Mouse (Mus musculus) myocyte (in vitro differentiated cells): Measurements from ENCODE around the gene Wnt9a.

Experiments
- CEBPB ChIP-seq: IDR thresholded peaks from 2 replicates; pipeline ENCODE4 v1.6.1; 2011; ENCODE audit warnings: mild to moderate bottlenecking, moderate library complexity; ENCODE audit not compliant: poor library complexity, insufficient read depth, severe bottlenecking
- E2F4 ChIP-seq: IDR thresholded peaks from one replicate; pipeline ENCODE4 v1.6.1; 2011; ENCODE audit warnings: mild to moderate bottlenecking, control low read depth, moderate library complexity; ENCODE audit not compliant: insufficient read depth
- MAX ChIP-seq: IDR thresholded peaks from one replicate; pipeline ENCODE4 v1.6.1; 2011; ENCODE audit warnings: low read depth, mild to moderate bottlenecking, control low read depth
- MYOG ChIP-seq, 3 experiments: IDR thresholded peaks; one replicate each; pipeline ENCODE4 v1.6.1; 2011; ENCODE audit warnings: control low read depth in 2 of 3, low read depth in 2 of 3, mild to moderate bottlenecking in 2 of 3; ENCODE audit not compliant: insufficient read length in 2 of 3, control insufficient read depth in 1 of 3, insufficient read depth in 1 of 3
- POLR2A ChIP-seq: IDR thresholded peaks from one replicate; pipeline ENCODE4 v1.6.1; 2011; ENCODE audit warnings: low read depth, mild to moderate bottlenecking, control low read depth, moderate library complexity; ENCODE audit not compliant: insufficient read length
- POLR2AphosphoS2 ChIP-seq: IDR thresholded peaks from one replicate; pipeline ENCODE4 v1.6.1; 2011; ENCODE audit warnings: low read depth, control low read depth; ENCODE audit not compliant: insufficient read length
- REST ChIP-seq: IDR thresholded peaks from one replicate; pipeline ENCODE4 v1.6.1; 2011; ENCODE audit warnings: mild to moderate bottlenecking, control low read depth, moderate library complexity; ENCODE audit not compliant: insufficient read depth, insufficient read length
- SRF ChIP-seq: IDR thresholded peaks from one replicate; pipeline ENCODE4 v1.6.1; 2011; ENCODE audit warnings: low read depth; ENCODE audit not compliant: control insufficient read depth, insufficient read length
- TCF12 ChIP-seq: IDR thresholded peaks from one replicate; pipeline ENCODE4 v1.6.1; 2011; ENCODE audit warnings: mild to moderate bottlenecking, control low read depth; ENCODE audit not compliant: poor library complexity, insufficient read depth, severe bottlenecking
- TCF3 ChIP-seq: IDR thresholded peaks from one replicate; pipeline ENCODE4 v1.6.1; 2011; ENCODE audit warnings: low read depth, control low read depth; ENCODE audit not compliant: insufficient read length

DNA sequence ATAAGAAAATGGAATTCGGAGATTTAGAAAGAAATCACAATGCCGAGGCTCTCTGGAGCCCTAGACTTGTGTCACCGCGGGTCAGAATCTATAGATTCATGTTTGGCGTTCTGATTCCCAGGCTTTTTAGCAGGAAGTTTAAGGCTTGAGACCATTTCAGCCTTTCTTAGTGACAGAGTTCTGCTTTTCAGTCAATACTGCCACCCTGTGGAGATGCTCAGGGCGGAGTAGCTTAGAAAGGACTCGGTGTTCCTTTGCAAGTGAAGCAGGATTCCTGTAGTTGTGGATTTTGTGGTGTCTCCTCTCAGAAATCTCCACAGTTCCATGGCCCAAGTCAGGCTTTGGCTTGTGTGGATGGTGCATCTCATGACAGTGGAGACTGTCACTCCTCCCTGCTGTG lies 8.8 kb upstream of the Wnt9a start:
- no peak for TF ChIP-seq TCF3
- TF ChIP-seq CEBPB: no peak
- TF ChIP-seq TCF12: no peak
- no peak for TF ChIP-seq POLR2A
- TF ChIP-seq E2F4: no peak
- no peak for TF ChIP-seq POLR2AphosphoS2
- TF ChIP-seq MYOG (IDR thresholded peaks at IDR 0.05; ENCODE audit: control insufficient read depth in 1 of 3, insufficient read depth in 1 of 3, insufficient read length in 2 of 3, low read depth in 2 of 3): no peak
- TF ChIP-seq MAX: no peak
- no peak for TF ChIP-seq SRF
- TF ChIP-seq REST: no peak
